Mouse (Mus musculus) testis, adult 2 months (tissue): ENCODE data around the gene Pxylp1.

Source experiments
- CTCF ChIP-seq: fragments of 200-500 bp; IDR thresholded peaks from 2 replicates; pipeline ENCODE4 v1.5.1; 2012; ENCODE audit warnings: low read depth, mild to moderate bottlenecking, inconsistent platforms, low read length, moderate library complexity; ENCODE audit not compliant: control insufficient read depth, insufficient read depth, insufficient replicate concordance
- POLR2A ChIP-seq: fragments of 200-500 bp; IDR thresholded peaks from 2 replicates; pipeline ENCODE4 v1.6.1; 2012; ENCODE audit warnings: low read depth, mild to moderate bottlenecking, inconsistent platforms, low read length, moderate library complexity; ENCODE audit not compliant: control insufficient read depth

DNA sequence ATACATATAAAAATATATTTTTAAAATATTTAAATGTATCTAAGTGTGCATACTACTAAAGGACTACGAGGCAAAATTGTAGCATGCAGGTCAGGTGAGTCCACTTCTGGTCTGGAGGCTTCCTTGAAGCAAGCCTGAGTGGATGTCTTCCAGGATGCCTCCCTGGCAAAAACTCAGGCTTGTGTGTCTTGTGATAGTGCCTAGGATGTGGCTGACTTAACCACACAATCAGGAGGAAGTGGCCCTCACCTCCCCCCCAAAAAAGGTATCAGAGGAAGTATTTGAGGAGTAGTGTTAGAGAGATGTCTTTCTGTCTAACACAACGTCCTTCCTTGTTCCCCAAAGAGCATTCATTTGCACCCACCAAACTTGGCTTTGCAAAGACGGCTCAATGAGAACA is 107.3 kb downstream of the Pxylp1 start:
- TF ChIP-seq POLR2A (no peak), CTCF (no peak)
